Mouse (Mus musculus) urinary bladder, adult 2 months (tissue): ENCODE measurements around the gene Dr1. TPM values are rescaled to one million over a fixed set of nuclear protein-coding genes. Genes with fewer than 3 reads are reported as not detected.
"Not testable (repeated sequence)": the region's sequence is repeated elsewhere in the genome, so short reads cannot be mapped to it uniquely, and the experiment has no call there.

ENCODE experiments used
- DNase-seq: peaks from one replicate; pipeline ENCODE4 v3.0.0; 2022; ENCODE audit warnings: low spot score
- polyA plus RNA-seq: library from polyadenylated mRNA; depleted of rRNA; stranded (reverse); fragments of >200 nt; gene quantifications from 2 replicates; pipeline ENCODE4 v1.2.3, GENCODE M21; 2012; rRNA removed

Gene Dr1
- polyA plus RNA-seq = 23.5 and 27.0 TPM in 2 replicates

DNA sequence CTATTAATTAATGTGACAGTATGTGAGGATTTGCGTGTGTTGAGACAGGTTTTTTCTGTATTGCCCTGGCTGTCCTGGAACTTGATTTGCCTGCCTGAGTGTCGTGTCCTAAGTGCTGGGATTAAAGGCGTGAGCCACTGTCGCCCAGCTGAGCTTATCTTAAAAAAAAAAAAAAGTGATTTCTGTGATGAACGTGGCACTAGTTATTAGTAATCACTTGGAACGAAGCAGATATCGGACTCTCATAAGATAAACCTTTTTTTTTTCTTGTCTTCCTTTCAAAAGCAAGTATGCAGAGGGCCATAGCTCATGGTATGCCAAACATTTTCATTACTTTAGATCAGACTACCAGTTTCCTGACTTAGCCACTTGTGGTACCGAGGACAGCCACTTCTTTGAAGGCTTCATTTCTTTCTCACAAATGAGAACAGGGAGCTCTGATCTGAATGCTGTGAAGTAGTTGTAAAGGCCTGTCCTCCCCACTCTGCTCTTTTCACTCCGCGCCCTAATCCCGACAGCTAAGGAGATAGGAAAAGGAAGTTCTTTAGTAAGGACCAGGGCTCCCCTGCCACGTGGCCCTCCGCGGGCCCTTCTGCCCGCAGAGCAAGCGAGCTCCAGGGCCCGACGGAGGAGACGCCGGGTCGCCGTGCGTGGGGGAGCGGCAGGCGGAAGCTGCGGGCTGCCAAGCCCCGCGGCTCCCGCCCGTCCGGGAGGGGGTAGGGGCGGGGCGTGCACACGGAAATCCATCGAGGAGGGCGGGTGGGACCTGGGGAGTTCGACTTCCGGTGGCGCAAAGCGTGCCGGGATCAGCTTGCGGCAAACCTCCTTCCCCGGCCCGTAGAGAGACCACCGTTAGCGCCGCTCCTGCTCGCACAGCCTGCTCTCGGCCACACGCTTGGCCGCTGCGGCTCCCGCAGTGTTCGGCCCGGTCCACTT lies at the start of gene Dr1:
Dr1 (plus strand) TSS at position 771 of the 936 bp plus-strand sequence.
- peak; percentile 76 for DNase-seq

DNA sequence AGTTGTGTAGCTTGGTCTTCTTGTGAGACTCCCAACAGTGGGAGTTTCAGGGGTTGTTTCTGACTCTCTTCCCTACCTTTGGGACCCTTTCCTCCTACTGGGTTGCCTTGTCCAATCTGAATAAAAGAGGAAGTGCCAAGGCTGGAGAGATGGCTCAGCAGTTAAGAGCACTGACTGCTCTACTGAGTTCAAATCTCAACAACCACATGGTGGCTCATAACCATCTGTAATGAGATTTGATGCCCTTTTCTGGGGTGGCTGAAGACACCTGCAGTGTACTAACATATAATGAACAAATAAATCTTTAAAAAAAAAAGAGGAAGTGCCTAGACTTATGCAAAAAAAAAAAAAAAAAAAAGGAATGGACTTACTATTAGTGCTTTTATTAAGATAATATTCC lies 44.6 kb upstream of the Dr1 start:
- DNase-seq = no peak

DNA sequence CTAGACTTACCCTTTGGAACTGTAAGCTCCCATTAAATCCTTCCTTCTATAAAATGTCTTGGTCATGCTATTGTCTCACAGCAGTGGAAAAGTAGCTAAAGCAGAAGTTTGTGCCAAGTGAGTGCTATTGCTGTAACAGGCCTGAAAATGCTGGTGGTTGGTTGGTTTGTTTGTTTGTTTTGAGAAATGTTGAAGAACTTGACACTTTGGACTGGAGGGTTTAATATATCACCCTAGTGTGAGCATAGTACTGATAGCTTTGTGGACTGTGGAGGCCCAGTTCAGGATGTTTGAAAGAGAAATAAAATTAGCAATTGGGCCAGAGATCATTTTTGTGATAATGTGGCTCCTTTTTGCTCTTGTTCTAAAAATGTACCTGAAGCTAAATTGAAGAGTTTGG lies 42.5 kb upstream of the Dr1 start:
- no peak for DNase-seq

DNA sequence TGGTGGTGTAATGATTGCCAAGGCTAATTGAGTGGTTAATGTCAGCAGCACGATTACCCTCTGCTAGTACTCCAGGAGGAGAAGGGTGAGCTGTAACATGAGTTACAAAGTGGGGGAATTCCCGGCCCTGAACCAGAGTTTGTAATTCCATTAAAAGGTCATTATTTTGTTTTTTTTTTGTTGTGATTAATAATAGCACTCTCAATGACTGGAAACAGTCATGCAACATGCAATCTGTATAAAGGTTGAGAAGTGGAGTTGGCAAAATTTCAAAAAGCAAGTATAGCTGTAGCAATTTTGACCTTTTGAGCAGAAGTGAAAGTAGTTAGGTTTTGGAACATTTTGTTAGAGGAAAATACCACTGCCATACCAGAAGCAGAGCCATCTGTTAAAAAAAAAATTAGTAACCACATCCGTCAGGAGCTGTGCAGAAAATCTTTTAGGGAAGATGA lies 22.4 kb upstream of the Dr1 start:
- DNase-seq = no peak

DNA sequence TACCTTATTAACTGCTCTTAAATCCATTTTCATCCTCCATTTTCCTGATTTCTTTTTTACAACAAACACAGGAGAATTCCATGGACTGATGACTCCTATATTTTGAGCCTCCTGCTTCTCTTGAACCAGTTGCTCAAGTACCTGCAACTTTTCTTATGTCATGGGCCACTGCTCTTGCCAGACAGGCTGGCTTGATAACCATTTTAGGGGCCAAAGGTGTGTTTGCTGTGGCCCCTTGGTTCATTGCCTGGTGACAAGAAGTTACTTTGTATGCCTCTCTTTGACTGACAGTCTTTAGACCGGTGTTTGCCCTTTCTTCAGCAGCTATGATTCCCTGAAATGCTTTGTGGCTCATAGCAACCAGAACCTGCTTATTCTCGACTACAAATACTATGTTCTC lies 18.7 kb upstream of the Dr1 start:
- no peak for DNase-seq

DNA sequence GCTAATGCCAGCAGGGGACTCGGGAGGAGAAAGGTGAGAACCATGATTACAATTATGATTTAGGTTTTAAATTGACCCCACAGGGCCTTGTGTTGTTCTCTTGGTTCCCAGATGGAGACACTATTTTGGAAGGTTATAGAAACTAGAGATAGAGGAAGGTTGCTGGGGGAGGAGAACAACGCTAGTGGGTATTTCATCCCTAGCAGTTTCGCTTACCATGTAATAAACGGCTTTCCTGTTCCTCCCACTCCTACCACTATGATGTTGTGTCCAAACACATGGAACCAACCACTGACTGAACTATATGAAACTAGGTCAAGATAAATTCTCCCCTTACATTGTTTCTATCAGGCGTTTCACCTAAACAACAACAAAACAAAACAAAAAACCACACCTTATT lies 13.4 kb upstream of the Dr1 start:
- DNase-seq = no peak

DNA sequence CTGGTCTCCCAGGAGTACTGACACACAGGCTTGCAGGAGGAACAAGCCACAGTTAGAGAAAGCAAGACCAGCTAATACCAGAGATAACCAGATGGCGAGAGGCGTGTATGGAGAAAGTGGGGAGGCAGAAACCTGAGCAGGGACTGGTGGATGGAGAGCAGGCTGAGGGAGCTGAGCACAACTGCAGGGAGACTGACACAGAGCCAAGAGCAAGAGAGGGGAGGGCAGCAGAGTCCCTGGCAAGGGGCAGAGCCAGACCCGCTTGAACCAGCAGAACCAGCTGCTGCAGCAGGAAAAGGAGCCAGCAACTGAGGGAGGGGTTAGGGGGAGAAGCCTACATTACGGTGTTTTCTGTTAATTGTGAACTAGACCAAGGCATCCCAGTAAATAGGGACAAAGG lies 6.0 kb upstream of the Dr1 start:
- no peak for DNase-seq

DNA sequence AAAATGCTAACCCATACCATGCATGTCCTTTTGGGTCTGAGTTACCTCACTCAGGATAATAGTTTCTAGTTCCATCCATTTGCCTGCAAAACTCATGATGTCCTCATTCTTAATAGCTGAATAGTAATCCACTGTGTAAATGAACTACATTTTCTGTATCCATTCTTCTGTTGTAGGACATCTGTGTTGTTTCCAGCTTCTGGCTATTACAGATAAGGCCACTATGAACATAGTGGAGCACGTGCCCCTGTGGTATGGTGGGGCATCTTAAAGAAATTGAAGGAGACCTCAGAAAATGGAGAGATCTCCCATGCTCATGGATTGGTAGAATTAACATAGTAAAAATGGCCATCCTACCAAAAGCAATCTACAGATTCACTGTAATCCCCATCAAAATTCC lies 4.9 kb upstream of the Dr1 start:
- not testable (repeated sequence) for DNase-seq

DNA sequence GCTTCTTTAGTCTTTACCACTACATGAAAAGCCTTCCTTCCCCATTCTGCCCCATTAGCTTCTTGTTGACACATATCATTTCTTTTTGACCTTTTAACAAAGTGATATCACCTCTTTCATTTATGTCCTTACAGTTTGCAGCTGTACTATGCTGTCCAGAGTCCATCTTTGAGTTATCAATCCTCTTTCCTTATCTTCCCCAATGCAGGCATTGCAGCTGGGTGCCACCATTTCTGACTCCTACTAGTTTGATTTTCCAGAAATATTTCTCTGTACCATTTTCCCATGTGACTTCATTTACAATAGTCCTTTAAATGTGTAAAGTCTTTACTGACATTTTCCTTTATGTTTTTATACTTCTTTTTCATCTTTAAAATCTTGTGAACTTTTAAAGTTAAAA lies 1.7 kb upstream of the Dr1 start:
- no peak for DNase-seq

DNA sequence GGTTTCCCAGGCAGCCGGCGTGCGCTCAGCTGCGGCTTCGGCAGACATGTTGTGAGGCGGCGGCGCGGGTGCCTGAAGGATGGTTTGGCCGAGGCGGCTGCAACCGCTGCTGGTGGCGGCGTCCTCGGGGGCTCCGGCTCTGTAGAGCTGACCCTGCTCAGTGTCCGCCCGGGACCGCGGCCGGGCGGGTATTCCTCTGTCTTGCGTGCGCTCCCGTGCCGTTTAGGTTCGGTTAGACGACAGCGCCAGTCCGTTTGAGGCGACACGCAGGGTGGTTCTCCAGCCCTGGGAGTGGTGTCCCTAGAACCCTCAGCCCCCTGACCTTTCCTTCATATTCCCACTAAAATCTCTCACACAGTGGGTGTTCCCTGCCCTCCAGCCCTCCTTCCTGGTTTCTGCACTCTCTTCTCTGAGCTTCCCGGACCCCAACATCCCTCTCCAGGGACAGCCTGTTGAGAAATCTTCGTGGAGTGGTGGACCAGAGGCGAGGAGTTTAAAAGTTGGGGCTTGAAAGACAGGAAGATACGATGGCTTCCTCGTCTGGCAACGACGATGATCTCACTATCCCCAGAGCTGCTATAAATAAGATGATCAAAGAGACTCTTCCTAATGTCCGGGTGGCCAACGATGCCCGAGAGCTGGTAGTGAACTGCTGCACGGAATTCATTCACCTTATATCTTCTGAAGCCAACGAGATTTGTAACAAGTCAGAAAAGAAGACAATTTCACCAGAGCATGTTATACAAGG lies 540 bp downstream of the Dr1 start:
- no peak for DNase-seq

DNA sequence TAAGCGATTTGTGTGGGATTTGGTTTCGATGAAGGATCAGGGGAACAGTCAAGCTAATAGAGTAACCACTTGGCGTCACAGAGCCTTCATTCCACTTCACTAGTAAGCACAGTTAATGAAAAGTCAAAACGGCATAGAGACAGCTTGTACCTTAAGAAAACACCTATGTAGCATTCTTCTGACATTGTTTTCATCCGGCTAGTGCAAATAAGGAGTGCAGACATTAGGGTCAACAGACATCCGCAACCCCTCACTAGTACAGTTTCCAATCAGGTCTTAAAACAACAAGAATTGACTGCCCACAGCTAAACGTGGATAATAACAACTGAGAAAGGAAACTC lies 1.1 kb downstream of the Dr1 start:
- no peak for DNase-seq

DNA sequence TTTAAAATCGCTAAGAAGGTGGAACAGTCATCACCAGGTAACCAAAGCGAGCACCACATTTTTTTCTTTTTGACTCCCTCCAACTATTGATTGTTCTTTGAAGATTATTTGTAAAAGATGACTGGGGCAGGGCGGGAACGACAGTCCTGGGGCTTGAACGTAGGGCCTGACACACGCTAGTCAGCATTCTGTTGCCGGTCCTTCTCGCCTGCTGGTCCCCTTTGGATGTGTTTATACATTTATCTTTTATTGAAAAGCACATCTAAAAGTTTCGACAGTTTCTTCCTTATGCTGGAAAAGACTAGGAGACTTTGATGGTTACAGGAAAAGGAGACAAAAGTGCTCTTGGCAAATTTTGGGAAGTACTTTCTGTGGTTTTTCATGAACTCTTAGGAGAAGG lies 1.7 kb downstream of the Dr1 start:
- DNase-seq = no peak

DNA sequence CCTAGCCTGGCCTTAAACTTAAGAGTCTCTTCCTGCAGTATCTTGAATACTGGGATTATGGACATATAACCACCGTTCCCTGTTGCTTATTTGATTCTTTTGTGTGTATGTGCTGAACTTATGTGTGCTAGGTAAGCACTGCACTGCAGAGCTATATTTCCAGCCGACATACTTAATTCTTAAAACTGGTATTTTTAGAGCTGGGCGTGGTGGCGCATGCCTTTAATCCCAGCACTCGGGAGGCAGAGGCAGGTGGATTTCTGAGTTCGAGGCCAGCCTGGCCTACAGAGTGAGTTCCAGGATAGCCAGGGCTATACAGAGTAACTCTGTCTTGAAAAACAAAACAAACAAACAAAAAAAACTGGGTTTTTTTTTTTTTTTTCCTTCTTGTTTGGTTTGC lies 2.6 kb downstream of the Dr1 start:
- not testable (repeated sequence) for DNase-seq

DNA sequence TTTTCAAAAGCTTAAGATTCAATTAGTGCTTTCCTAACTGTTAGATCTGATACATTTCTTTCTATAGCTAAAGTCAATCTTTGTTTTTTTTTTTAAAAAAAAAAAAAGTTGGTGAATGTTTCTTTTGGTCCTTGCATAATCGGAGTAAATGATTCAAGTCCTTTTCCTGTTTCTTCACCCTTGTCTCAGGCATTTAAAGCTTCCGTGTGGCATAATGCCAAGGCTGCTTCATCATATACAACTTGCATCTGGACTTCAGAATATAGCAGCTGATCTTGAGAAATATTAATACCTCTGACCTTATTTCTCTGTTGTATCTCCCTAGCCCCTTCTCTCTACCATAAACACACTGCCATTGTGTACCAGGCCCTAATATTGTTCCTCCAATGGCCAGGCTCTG lies 18.3 kb downstream of the Dr1 start:
- no peak for DNase-seq

DNA sequence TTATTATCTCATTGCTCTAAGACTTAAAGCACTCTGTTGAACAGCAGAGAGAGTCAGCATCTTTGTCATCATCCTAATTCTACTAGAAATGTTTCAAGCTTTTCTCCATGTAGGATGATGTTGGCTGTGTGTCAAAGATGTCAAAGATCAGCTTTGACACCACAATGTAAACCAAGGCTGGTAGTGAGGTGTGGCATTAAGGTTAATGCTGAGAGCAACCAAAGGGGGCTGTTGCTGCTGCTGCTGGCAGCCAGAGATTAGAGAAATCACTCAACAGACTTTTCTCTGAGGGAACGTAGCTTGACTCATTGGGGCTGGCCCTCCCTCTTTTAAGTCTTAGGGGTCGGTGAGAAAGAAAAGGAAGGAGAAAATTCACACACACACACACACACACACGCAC lies 32.9 kb downstream of the Dr1 start:
- DNase-seq = no peak

DNA sequence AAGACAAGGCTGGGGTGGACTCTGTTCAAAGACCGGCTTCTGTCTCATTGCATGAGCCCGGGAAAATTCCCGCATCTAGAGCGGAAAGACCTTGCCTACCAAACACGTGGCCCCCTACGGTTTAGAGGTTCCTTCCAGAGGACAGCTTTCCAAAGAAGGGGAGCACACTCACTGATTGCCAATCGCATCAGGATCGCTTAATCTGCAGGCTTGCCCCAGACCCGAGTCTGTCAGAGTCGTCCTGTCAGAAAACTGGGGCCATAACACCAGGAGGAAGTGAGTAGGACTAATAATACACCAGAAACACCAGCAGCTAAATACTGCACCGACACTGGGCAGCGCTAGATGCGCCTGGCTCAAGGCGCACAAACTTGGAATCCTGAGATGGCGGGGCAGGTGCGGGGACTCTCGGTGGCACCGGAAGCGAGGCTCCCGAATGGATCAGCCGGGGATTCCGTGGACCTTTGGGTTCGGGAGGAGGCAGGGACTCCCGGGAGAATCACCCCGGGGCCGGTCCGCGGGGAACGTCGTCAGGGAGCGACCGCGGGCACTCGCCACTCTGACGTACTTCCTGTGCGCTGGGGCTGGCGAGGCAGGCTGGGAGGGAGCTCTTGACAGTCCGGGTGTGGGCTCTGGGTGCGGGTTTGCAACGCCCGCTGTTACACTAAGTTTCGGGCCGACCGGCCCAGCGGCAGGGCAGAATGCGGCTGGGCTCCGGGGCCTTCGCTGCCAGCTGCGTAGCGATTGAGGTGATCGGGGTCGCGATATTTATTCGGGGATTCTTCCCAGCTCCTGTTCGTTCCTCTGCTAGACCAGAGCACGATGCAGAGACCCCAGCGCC lies 43.7 kb downstream of the Dr1 start, which contains the start of gene Pigg:
Pigg (plus strand) TSS at position 386 of the 841 bp plus-strand sequence.
- peak; percentile 95 for DNase-seq

DNA sequence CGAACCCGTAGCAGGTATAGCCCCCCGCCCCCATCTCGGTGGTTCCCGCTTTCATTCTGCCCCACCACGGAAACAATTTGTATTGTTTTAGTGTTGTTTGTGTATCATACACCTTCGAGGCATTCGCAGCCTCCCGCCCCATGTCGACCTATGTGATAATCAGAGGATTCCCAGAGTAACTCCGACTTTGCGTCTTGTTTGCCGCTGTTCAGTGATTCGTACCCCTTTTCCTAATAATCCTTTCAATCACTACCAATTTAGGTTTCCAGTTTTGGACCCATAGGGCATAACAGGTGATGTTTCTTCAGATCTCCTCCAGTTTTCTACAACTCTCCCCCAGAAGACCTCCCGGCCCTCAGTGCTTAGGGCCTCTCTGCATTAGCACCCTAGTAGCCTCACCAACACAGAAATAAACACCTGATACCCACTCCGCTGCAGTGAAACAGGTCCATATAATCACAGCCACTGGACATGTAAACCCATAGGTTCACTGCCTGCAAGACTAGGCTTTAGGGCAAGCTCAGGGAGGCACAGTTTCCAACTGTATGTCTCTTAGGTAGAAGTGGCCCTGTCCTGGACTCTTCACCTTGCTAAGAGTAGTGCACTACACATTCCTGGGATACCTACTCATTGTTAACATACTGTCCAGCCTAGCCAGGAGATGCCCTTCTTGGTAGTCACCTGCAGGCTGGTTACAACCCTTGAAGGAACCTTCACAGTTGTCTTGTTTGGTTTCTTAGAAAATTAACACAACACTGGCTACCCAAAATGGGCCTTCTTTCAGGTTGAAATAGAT lies 44.6 kb downstream of the Dr1 start:
- DNase-seq = no peak
